Mouse (Mus musculus) embryonic fibroblast, embryonic 13.5 days (primary cell): ENCODE results near the gene Pcnx2.

Source experiments
- CTCF ChIP-seq: IDR thresholded peaks from 2 replicates; pipeline ENCODE4 v1.5.1; 2011; ENCODE audit warnings: mild to moderate bottlenecking, control low read depth, low read length, moderate library complexity, borderline replicate concordance; ENCODE audit not compliant: insufficient read depth
- POLR2A ChIP-seq: IDR thresholded peaks from 2 replicates; pipeline ENCODE4 v1.6.1; 2011; ENCODE audit warnings: low read depth, mild to moderate bottlenecking, control low read depth, low read length, moderate library complexity

GRCm38 (mm10) chr8:125870821-125871321 is 27.2 kb downstream of the Pcnx2 start:
- TF ChIP-seq CTCF (peak; percentile 48; the same call in 1 of the 2 replicates), POLR2A (no peak)
